Mouse (Mus musculus): ENCODE measurements around the gene Mapk8.
"Not testable (repeated sequence)": the region's sequence is repeated elsewhere in the genome, so short reads cannot be mapped to it uniquely, and the experiment has no call there.

The Mapk8 gene

DNA sequence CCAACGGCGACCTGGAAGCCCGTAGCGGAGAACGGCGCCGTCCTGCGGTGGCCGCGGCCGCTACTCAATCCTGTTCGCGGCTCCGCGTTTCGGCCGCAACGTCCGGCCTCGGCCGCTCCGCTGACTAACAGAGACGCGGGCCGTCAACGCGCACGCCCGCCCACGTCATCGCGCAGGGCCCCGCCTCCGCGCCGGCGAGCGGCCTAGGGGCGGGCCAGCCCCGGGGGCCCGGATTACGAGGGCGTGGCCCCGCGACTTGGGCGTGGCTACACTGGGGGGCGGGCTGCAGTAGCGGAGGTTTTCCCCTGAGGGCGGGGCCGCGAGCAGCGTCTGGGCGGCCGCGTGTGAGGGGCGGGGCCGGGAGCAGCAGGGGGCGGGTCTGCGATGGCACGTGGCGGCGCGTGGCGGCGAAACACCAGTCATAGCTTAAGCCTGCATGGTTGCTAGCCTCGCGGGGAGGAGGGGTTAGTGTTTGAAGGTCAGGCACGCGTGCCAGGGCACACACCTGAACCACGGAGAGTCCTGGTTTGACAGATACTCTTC lies at the start of gene Mapk8:
Gene Mapk8 (minus strand): TSS at position 132 of the 543 bp plus-strand sequence.
- DNase-seq (ENCODE audit: low spot score), result peak; percentile 98

GRCm38 (mm10) chr14:33495226-33495625 lies 48.3 kb upstream of the Mapk8 start:
- no peak for DNase-seq (ENCODE audit: low spot score)

DNA sequence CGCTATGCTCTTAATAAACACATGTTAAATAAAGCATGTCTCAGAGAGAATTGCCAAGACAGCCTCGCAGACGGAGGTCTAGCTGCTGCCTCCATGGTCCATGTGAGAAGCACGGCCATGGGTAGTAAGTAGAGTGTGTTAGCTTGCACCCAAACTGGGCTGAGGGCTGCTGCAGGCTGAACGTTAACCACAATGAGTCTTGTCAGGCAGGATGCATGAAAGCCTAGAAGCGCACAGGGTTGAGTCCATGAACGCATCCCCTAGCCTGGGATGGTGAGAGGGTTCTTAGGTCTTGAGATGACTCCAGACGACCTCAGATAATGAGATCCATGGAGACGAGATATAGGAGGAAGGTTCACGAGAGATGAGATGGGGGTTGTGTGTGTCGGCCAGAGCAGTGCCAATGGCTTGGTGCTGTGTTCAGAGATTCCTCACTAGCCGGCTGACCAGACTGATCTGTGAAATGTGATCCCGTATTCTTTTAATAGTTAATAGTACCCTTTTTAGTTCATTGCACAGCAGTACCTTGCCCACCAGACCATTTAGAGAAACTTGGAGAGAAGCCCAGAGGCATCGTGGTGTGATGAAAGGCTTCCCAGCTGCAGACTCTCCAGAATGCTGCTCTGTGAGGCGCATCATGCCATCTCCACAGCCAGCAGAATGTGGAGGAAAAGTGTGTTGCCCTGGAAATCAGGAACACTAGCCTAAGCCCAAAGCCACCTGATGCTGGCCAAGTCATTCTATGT lies 41.0 kb upstream of the Mapk8 start:
- no peak for DNase-seq (ENCODE audit: low spot score)

DNA sequence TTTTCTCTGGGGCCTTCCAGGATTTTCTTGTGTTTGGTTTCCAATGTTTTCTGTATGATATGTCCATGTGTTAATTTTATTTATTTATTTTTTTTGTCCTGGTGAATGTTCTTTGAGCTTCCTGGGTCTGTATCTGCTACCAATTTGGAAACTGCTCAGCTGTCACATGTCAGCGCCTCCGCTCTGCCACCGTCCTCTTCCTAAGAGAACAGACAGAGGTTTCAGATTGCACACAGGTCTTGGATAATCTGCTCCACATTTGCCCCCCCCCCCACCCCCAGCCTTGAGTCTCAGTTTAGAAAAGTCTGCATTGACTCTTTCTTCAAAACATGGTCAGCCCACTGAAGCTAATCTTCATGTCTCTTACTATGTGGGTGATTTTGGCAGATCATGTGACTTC lies 35.0 kb upstream of the Mapk8 start:
- DNase-seq (ENCODE audit: low spot score), result no peak

GRCm38 (mm10) chr14:33476094-33476760 lies 29.3 kb upstream of the Mapk8 start:
- DNase-seq (ENCODE audit: low spot score), result no peak

DNA sequence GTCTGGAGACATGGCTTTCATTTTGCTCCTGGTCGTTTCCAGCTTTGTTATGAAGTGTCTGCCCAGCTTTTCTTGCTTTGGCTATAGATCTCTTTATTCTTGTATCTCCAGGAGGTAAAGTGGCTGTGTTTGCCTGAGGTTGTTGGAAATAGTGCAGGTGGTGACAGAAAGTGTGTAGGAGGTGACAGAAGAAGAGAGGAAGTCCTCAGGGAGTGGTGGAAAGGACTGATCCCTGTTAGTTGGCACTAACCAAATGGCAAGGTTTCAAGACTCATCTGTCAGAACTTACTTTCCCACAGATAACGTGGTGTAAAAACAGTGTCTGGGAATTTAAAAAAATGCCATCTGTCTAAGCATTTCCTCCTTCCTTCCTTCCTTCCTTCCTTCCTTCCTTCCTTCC lies 27.5 kb upstream of the Mapk8 start:
- no peak for DNase-seq (ENCODE audit: low spot score)

DNA sequence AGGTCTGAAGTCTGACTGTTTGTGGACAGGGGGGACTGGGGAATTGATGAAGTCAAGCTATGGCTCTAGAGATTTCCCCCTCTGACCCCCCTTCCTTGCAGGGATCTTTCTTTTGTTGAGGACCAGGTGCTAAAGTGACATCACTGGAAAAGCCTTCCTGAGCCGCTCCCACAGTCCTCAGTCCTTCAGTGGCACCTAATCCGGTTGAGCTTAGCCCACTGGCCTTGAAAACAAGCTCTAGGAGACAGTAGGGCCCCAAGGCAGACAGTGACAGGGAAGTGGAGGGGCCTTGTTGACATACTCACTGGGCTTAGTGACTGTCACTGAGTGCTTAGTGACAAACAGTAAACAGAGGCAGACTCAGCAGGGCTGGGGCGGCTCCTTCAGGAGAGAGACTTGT lies 24.4 kb upstream of the Mapk8 start, which contains the start of gene Frmpd2:
Gene Frmpd2 (plus strand): TSS at position 366 of the 400 bp plus-strand sequence.
- DNase-seq (ENCODE audit: low spot score), result no peak

DNA sequence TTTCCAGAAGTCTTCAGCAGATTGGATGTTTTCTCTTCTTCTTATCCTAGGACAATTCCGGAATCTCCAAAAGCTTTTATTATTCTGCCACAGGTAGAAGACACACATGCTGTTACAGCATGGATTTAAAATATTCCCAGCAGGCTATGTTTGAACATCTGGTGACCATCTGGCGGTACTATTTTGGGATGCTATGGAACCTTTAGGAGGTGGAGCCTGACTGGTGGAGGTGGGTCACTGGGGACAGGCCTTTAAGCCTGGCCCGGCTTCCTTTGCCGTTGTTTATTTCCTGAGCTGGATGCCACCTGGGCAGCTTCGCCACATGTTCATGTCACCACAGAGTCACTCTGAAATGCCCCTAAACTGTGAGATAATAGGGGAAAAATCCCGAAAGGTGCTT lies 20.8 kb upstream of the Mapk8 start:
- no peak for DNase-seq (ENCODE audit: low spot score)

GRCm38 (mm10) chr14:33463658-33464057 lies 16.7 kb upstream of the Mapk8 start:
- DNase-seq (ENCODE audit: low spot score), result no peak

DNA sequence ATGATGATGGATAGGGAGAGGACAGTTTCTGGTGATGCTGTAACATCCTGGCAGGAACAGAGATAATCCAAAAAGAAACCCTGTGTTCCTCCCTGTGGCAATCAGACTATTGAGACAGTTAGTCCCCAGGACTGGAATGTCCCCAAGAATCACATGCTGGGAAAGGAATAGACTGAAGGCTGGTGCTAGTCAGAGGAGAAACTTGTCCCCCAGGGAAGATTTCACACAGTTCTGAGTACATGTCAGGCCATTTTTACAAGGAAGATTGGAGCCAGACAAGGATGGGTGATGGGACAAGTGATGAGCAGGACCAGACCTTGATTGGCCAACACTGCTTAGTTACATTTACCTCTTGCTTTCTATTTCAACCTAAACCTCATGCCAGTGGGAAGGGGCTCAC lies 3.4 kb upstream of the Mapk8 start:
- DNase-seq (ENCODE audit: low spot score), result no peak

GRCm38 (mm10) chr14:33449296-33449840 lies 2.4 kb upstream of the Mapk8 start:
- no peak for DNase-seq (ENCODE audit: low spot score)

DNA sequence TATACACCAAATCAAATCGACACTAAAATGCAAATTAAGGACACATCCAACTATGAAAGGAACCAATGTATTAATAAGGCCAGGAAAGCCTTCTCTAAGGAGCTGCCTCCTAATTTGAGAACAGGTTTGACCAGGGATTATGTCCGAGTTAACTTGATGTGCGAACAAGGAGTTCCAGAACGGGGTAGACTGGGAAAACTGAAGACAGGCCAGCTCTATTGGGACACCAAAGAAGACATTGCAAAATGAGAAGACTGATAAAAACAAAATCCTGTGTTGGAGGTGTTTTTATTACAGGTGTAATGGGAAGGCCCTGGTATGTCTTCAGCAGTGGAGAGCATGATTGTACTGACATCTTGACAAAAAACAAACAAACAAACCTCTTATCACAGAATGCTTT lies 1.3 kb upstream of the Mapk8 start:
- no peak for DNase-seq (ENCODE audit: low spot score)

- no peak for DNase-seq (ENCODE audit: low spot score)
Observed at GRCm38 (mm10) chr14:33446561-33447023, 366 bp downstream of the Mapk8 start.

GRCm38 (mm10) chr14:33445962-33446361 lies 996 bp downstream of the Mapk8 start:
- DNase-seq (ENCODE audit: low spot score), result no peak

DNA sequence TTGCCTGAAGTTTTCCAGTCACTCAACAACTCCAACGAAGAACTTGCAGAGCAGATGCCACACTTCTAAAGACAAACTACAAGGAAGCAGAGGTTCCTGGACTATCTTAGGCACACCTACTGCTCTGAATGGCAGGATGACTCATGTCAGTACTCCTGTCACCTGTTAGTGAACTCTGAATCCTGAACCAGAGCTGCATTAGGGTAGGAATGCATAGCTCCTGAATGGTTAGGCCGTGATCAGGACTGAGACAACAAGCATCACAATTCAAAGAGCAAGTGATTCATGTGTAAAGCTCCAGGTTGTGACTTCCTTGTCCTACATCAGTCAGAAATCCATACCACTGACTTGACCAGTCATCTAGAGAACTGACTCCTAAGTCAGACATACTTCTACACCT lies 3.2 kb downstream of the Mapk8 start:
- no peak for DNase-seq (ENCODE audit: low spot score)

GRCm38 (mm10) chr14:33432485-33432884 lies 14.5 kb downstream of the Mapk8 start:
- not testable (repeated sequence) for DNase-seq (ENCODE audit: low spot score)

- no peak for DNase-seq (ENCODE audit: low spot score)
Observed at GRCm38 (mm10) chr14:33424124-33424523, 22.8 kb downstream of the Mapk8 start.

- no peak for DNase-seq (ENCODE audit: low spot score)
Observed at GRCm38 (mm10) chr14:33423003-33423402, 24.0 kb downstream of the Mapk8 start.

GRCm38 (mm10) chr14:33418311-33418909 lies 28.5 kb downstream of the Mapk8 start:
- DNase-seq (ENCODE audit: low spot score), result no peak

GRCm38 (mm10) chr14:33415746-33416145 lies 31.2 kb downstream of the Mapk8 start:
- DNase-seq (ENCODE audit: low spot score), result no peak

DNA sequence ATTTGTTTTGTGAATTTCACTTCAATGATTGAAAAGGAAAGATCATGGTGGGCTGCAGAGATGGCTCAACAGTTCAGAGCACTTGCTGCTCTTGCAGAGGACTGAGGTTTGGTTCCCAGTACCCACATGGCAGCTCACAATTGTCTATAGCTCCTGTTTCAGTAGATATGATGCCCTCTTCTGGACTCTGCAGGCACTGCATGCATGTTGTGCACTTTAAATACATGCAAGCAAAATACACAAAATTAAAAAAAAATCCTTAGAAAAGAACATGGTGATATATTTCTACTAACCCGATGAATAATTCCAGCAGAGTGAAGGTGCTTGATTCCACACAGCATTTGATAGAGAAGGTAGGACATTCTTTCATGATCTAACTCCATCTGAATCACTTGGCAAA lies 44.6 kb downstream of the Mapk8 start:
- no peak for DNase-seq (ENCODE audit: low spot score)

- no peak for DNase-seq (ENCODE audit: low spot score)
Observed at GRCm38 (mm10) chr14:33400019-33400418, 46.9 kb downstream of the Mapk8 start.
